Mouse (Mus musculus) brain, embryonic 18.5 days (tissue): ENCODE data around the gene Glis3.

Experiments used
- DNase-seq: peaks from one replicate; pipeline ENCODE4 v3.0.0-alpha.2; 2012; ENCODE audit warnings: low read depth, low spot score

The Glis3 gene

GRCm38 (mm10) chr19:28333007-28333766 is 346.7 kb downstream of the Glis3 start:
- no peak for DNase-seq

GRCm38 (mm10) chr19:28328444-28329110 is 351.3 kb downstream of the Glis3 start:
- no peak for DNase-seq

- no peak for DNase-seq
Measured at GRCm38 (mm10) chr19:28327536-28327935, 352.3 kb downstream of the Glis3 start.

GRCm38 (mm10) chr19:28306036-28306435 is 373.8 kb downstream of the Glis3 start:
- no peak for DNase-seq

- DNase-seq, result no peak
Measured at GRCm38 (mm10) chr19:28305510-28305909, 374.4 kb downstream of the Glis3 start.

GRCm38 (mm10) chr19:28302831-28303242 is 377.0 kb downstream of the Glis3 start:
- no peak for DNase-seq

- no peak for DNase-seq
Measured at GRCm38 (mm10) chr19:28300226-28300625, 379.7 kb downstream of the Glis3 start.

GRCm38 (mm10) chr19:28299211-28299775 is 380.6 kb downstream of the Glis3 start:
- no peak for DNase-seq

GRCm38 (mm10) chr19:28298669-28299068 is 381.2 kb downstream of the Glis3 start:
- DNase-seq, result no peak

GRCm38 (mm10) chr19:28291596-28291995 is 388.3 kb downstream of the Glis3 start:
- DNase-seq, result no peak

GRCm38 (mm10) chr19:28289457-28289856 is 390.4 kb downstream of the Glis3 start:
- DNase-seq, result no peak

GRCm38 (mm10) chr19:28287431-28287830 is 392.4 kb downstream of the Glis3 start:
- no peak for DNase-seq

- DNase-seq, result no peak
Measured at GRCm38 (mm10) chr19:28284098-28284569, 395.7 kb downstream of the Glis3 start.

GRCm38 (mm10) chr19:28283241-28284097 is 396.4 kb downstream of the Glis3 start:
- no peak for DNase-seq

GRCm38 (mm10) chr19:28281405-28281804 is 398.5 kb downstream of the Glis3 start:
- DNase-seq, result no peak

- DNase-seq, result no peak
Measured at GRCm38 (mm10) chr19:28277104-28277503, 402.8 kb downstream of the Glis3 start.

GRCm38 (mm10) chr19:28274501-28274900 is 405.4 kb downstream of the Glis3 start:
- DNase-seq, result no peak

GRCm38 (mm10) chr19:28273946-28274345 is 405.9 kb downstream of the Glis3 start:
- no peak for DNase-seq

- DNase-seq, result no peak
Measured at GRCm38 (mm10) chr19:28266850-28267249, 413.0 kb downstream of the Glis3 start.

- DNase-seq, result no peak
Measured at GRCm38 (mm10) chr19:28265776-28266175, 414.1 kb downstream of the Glis3 start.

- no peak for DNase-seq
Measured at GRCm38 (mm10) chr19:28258907-28259675, 420.8 kb downstream of the Glis3 start.
